Mouse (Mus musculus): Measurements from ENCODE around the gene Mup4.

GRCm38 (mm10) chr4:59925082-59925481 is 35.4 kb downstream of the Mup4 start:
- TF ChIP-seq POLR2A (IDR thresholded peaks at IDR 0.05; ENCODE audit: insufficient read depth, low read depth, low read length) (no peak), CTCF (IDR thresholded peaks at IDR 0.05; ENCODE audit: insufficient read depth, low read depth, low read length) (no peak)
